Mouse (Mus musculus) heart, adult 11 months (tissue): ENCODE results near the gene Prss16.

ENCODE experiments used
- DNase-seq: peaks from one replicate; pipeline ENCODE4 v3.0.0; 2022

The Prss16 gene

DNA sequence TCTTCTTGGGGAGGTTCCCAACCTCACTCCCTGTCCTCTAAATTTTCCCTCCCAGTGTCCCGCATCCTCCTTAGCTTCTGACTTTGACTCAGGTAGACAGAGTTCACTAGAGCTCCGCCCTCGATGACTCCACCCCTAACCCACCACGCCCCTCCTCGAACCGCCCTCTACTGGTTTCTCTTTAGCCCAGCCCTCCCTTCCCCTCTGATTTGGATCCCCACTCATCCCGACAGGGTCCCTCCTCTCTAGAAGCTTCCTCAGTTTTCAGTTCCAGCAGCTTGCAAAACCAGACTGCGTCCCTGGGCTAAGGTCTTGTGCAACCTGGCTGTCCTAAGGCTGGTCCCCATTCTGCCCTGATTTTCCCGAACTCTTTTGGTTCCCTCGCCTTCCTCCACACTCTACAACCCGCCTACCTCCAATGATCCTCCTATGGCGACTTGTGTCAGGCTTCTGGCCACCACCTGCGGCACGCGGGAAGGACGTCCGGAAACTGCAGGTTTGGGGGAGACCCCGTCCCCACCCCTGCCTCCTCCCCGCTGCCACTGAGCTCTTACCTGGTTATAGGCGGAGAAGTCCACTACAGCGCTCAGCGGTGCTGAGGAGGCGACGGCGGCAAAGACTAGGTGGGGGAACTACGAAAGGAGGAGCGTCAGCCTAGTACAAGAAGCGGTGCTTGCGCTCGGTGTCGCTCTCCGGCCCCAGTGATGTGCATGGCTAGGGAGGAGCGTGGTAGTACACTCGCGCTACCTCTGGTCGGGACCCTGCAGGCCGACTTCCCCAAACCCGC lies 3.0 kb downstream of the Prss16 start:
- peak; percentile 96 for DNase-seq

DNA sequence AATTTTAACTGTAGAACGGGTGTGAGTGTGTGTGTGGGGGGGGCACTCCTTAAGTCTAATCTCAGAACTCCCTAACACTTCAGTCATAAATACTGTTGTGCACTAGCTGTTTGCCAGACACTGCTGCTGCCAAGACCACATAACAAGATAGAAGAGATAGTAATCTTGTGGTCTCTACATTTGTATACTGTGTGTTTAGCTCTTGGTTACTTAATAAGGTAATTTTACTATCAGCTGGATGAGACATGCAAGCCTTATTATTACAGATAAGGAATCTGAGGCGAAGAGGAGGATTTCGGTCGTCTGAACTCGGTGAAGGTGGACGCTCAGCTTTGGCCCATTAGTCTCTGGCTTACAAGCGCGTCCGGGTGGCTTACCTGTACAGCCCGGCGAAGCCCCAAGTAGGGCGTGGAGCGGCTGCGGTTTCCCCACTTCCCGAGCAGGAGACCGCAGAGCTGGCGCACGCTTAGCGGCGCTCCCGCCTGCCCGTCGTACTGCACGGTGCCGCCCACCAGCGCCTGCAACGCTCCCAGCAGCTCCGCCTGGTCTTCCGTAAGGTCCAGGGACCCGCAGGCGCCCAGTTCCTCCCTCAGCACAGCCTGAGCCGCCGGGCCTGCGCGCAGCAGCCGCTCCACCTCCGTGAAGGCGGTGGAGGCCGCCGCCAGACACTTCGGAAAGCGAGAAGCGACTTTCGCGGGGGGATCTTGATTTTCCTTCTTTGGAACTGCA lies 3.8 kb downstream of the Prss16 start:
- DNase-seq, result peak; percentile 92

DNA sequence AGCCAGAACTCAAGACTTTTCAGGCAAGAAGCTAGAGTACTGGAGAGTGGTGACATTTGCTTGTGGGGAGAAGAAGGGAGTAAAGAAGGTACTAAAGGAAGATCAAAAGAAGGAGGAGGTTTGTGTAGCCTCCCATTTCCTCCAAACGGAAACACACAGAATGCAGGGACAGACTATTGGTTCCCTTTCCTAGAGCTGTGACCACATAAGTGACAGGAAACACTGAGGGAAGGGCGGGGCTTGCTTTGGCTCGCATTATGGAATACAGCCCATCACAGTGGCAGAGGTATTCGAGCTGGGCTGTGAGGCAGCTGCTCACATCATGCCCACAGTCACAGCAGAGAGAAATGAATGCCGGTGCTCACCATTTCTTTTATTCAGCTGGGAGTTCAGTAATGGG lies 7.7 kb downstream of the Prss16 start:
- DNase-seq, result peak; percentile 74

DNA sequence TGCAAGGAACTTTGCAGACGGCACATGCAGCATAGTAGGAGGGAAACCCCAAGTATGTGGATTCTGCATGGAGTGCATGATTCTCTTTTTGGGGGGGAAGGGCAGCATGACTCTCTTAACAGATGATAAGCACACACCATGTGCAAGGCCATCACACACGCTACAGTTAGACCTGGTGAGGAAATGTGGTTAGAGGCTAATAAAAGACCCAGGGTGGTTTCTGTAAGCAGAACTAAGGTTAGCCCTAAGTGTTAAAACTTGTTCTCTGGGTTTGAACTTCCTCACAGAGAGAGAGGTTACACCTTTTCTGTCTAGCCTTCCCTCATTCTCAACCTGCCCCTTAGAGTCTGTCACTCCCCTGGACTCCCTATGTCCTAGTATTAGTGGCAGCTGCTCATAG lies 8.2 kb downstream of the Prss16 start:
- no peak for DNase-seq

DNA sequence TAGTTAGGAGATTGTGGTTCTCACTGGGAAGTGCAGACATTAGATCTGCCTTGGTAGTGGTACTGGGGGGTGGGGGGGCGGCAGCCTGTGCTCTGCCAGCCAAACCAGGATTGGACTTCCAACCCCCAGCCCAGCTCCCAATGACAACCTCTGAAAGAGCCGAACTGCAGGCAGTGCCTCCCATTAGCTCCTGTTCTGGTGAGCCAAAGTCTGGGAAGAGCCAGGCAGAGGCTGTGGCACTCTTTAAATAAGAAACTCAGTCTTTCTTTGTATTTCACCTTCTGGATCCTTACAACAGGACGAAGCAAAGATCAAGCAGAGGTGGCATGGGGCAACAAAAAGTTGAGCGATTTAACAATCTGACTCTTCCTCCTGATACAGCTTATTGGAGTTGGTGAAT lies 10.4 kb downstream of the Prss16 start:
- DNase-seq, result no peak

DNA sequence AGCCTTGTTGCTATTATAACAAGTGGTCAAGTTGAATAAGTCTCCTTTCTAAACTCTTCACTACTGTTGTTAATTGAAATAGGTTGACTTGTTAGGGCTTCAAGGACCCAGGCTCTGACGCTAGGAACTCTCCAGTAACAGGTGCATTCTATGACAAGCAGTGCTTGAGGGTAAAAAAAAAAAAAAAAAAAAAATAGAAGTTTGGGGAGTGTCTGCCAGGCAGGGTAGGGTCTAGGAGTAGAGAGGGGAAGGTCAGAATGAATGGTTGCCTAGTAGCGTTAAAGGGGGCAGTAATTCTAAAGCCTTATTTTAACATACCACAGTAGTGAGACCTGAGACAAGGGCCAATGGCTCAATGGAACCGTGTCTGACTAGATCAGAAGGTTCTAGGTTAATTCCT lies 11.1 kb downstream of the Prss16 start:
- DNase-seq, result no peak

DNA sequence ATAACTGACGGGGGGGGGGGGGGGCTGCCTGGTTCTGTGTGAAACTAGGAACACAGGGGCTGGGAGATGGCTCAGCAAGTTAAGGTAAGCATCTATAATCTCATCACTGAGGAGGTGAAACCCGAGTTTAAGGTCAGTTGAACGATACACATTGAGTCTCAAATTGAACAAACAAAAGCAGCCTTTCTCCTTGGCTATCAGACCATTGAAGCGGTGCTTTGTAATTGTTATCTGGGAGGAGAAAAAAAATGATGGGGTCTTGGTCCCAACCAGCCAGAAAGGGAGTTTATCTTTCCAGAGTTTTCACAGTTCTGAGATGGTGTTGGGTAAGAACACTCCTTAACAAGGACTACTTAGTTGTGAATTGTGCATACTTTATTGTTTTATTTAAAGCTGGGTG lies 11.7 kb downstream of the Prss16 start:
- DNase-seq, result no peak

DNA sequence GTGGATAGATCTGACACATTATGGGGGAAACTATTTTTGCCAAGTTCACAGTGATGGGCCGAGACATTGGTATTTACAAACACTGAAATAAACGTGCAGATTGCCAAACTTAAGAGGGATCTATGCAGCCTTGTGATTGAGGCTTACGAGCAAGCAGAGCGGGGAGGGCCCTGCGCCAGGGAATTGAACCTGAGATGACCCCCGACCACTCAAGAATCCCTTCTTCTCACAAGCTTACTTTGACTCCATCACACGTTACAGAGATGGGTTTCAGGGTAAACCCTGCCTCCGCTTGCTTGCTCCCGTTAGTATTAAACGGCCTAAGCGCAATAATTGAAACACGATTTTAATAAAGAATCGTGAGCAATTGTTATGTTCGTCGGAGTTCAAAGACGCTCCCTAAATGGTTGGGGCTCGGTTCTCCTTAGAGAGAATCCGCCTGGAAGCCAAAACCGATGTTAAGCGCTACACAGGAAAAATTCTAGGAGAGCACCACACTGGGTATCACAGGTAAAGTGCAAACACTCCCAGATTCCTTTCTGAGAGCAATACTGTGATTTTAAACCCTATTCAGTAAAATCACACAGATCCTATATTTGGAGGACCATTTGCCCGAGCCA lies 12.2 kb downstream of the Prss16 start:
- DNase-seq, result peak; percentile 75

DNA sequence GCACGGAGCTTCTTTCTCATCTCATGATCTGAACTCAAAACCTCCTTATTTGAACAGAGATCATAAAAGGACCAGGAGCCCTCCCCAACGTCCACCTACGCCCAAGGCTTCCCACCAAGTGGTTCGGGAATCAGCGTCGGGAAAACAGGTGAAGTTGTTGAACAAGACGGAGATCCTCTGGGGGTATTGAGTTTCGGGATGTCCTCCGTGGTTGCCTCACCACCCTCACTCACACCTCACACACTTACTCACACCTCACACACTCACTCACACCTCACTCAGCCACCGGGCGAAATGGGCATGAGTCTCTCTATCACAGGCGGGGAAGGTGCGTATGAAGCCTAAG lies 12.7 kb downstream of the Prss16 start:
- peak; percentile 86 for DNase-seq

DNA sequence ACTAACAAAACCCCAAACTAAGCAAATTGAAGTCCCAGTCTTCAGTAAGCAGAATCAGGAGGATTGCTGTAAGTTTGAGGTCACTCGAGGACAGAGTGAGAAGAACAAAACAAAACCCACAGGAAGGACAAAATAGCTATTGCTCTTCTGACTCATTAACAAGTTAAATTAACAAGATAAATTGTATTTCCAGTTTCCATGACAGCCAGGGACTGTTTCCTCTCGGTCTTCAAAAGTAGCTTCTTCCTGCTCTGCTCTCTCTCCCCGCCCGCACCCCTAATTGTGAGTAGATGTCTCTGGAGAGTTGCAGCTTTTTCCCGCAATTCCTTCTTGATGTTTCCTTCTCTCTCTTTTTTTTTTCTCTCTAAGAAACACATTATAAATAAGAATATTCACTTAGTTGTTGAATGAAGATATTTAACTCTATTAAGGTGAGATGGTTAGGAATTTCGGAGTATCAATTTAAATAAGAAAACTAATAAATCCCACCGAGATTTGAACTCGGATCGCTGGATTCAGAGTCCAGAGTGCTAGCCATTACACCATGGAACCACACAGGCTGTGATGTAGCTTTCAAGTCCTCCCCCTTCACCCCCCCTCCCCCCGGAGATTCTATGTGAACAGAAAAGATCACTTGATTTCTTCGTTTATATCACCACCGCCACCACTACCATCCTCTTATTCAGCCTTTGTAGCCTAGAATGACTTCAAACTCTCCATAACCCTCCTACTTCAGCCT lies 13.3 kb downstream of the Prss16 start:
- DNase-seq, result no peak

DNA sequence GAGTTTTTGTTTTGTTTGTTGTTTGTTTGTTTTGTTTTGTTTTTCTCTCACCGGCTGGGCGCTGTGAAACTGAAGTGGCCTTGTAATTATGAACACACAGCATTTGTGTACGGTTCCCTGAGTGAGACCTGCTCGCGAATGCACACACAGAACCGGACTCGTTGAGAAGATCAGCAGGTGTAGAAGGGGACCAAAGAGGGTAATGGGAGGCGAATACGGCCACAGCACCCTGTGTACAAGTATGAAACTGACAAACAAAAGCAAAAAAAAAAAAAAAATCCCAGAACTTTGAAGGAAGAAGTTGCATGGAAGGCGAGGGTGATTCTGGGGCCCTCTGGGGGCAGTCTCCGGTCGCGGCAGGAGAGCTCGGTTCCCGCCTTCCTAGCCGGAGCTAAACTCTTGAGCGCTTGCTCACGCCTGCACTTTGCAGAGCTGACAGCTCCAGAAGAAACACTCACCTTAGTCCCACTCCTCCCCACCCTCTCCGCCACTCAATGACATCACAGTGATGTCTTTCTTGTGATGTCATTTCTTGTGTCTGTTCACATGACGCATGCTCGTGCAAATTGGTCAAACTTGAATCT lies 14.1 kb downstream of the Prss16 start:
- DNase-seq, result peak; percentile 89

DNA sequence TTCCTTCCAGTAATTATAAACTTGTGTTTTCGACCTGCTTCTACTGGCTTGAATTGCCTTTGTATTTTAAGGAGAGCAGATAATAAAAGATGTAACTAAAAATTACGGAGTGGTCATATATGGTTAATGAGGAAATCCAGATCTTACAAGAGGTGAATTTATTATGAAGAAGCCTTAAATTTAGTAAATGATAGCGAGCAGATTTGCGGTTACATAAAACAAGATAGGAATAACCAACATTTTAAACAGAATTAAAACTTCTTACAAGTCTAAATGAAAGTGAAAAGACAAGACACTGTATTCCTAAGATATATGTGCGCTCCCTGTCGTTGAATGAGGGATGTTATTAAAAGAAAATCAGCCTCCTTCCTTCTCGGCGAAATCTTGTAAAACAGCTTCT lies 14.6 kb downstream of the Prss16 start:
- DNase-seq, result no peak

DNA sequence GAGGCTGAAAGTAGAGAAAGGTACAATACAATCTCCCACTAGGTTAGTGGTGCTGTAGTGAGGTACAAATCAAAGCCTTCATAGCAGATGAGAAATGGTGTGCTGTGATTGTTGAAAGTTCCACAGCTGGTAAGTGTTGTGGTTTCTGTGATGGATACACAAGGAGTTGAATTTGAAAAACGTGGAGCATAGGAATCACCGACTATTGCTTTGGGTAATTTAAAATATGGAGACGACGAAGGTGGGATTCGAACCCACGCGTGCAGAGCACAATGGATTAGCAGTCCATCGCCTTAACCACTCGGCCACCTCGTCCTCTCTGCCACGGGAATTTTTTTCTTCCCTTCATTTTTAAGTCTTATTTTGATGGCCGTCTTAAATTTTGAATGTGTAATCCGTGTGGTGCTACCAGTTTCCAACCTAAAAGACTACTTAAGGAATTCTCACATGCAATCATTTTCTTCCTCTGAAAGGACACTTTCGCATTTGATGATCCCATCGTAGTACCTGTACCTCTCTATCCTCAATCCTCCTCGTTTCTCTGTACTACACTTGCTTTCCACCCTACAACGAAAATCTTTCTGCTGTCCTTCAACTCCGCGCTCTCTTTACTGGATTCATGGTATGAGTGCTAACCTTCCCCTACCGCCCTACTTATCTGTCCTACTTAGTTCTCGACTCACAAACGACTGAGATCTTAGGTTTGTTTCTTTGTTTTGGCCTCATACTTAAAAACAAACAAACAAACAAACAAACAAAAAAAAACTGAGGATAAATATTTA lies 15.4 kb downstream of the Prss16 start:
- DNase-seq, result no peak

DNA sequence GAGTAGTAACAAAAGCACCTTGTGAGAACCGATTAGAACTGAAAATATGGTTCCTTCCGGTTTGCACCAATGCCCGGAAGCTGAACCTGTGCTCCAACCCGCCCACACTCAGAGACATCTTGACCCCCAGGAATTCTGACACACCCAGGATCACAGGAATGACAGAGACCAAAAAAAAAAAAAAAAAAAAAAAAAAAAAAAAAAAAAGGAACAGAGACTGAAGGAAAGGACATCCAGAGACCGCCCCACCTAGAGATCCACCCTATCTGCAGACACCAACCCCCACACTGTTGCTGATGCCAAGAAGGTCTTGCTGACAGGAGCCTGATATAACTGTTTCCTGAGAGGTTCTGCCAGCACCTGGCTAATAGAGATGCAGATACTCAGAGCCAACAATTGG lies 17.0 kb downstream of the Prss16 start:
- DNase-seq, result no peak

DNA sequence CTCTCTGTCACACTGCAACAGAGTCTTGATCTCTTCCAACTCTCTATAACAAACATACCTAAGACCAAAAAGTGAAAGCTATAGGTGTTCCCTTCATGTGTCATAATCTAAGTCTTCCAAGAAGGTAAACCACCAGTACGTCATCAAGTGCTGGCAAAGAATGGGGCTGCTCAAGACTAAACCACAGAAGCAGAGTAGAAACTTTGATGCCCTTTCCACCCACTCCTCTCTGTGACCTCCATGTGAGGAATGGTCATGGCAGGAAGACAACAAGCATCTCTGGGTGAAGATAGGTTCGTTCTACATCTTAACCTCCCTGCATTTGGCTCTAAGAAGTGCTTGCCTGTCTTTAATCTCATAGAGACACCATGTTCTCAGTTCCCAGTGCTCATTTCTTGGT lies 25.1 kb downstream of the Prss16 start:
- no peak for DNase-seq

DNA sequence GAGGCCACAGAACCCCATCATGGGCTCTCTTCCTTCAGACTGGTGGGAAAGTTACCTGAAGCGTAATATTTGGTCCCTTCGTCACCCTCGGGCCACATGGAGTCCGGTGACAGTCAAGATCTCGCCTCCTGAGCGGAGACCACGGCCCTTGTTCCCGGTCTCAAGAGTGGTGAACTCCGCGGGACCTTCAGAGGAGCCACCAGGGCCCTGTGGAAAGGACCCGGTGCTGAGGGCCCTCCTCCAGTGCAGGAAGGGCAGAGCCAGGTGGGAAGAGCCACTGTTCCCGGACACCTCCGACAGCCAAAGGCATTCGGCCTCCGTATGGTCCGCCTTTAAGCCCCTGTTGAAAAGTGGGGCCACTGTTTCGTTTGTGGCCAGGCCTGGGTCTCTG lies 27.7 kb downstream of the Prss16 start:
- DNase-seq, result no peak

DNA sequence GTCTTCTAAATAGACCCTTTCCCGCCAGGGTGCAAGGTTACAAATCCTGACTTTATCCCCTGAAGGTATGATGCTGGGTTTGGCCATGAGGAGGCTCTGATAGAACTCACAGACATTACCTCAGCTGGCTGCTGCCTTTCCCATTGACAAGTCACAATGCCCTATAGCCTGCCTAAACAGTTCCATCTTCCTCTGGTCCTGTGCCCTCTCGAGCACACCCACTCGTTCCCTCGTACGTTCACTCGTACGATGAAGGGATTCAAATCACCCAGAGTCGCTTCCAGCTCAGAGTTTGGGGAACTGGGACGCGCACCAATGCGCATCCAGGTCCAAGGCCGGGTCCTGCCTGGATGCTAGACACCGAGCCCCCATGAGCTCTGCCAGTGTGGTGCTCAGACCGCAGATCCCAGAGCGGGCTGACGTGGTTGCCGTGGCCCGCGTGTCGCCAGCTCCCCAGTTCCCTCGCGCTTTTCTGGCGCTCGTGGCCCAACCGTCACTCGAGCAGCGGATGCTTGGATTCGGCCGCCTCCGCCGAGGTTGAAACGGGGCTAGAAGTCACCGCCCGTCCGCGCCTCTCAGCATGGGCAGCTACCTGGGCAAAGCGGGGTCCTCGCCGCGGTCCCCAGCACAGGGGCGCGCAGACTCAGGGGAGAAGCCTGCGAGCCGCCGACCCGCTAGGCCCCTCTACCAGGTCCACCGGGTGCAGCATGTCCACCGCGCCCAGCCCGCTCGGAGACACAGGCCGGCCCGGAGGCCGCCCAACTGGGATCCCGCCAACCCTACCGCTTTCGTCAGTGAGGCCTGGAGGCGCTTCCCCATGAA lies 28.4 kb downstream of the Prss16 start, which contains the start of gene Pom121l2:
Pom121l2 (plus strand) TSS at position 214 of the 822 bp plus-strand sequence.
- peak; percentile 97 for DNase-seq

DNA sequence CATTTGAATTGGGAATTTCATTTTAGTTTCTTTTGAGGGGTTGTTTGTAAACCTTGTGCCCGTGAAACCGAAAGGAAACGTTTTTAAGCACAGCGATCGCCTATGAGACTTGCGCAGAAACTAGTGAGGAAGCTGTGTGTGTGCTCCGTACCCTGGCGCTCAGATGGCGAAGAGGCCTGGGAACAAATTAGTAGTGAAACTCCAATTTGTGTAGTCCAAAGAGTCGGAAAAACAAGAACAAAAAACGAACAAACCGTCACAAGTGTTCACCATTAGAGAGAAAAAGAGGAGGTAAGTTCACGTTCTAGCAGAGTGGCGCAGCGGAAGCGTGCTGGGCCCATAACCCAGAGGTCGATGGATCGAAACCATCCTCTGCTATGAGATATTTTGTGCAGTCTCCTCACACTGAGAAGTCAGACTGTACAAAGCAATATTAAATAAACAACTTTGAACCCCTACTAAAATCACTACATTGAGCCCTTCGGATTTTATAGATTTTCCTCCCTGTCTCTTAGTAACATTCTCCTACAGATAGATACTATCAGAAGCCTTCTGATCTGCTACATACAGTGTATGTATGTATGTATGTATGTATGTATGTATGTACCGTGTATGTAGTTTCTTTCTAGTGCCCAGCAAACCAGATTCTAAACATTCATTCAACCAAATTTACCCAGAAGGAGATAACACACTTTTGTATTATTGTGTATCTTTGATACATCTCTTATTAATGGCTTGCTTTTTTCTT lies 34.6 kb downstream of the Prss16 start:
- DNase-seq, result peak; percentile 93

DNA sequence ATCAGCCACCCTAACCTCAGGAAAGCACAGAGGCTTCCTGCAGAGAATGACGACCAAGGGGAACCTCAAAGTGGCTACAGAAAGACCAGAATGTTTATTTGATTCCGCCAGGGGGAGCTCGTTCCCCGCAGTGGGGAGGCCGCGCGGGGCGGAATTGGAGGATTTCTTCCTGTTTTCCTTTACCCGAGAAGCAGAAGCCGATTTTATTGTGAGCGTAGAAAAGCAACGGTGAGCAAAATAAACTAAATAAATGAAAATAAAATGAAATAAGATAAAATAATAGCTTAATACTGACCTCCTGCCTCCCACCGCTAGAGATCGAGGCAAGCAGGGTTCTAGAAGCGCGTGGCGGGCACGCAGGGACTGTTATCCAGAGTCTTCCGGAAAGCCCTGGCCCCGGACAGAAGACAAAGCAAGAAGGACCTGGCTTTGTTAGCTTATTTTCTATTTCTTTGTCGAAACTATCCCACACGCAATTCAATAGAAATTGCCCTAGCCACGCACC lies 35.3 kb downstream of the Prss16 start:
- peak; percentile 97 for DNase-seq

DNA sequence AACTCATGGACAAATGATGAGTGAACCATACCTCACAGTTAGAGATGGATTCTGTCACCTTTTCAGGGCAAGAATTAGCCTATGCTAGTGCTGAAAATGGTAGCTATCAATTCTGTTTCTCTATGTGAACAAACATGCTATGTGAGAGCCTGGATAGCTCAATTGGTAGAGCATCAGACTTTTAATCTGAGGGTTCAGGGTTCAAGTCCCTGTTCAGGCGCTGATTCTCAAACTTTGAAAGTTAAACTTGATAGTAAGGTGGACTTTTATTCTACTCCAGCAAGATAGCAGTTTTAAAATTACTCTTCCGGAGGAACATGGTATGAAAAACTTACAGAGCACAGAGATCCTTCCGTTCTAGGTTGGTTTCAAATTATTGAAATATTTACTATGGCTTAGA lies 37.9 kb downstream of the Prss16 start:
- DNase-seq, result no peak
